Mouse (Mus musculus): ENCODE data around the gene Akap7.
"Not testable (repeated sequence)": the region's sequence is repeated elsewhere in the genome, so short reads cannot be mapped to it uniquely, and the experiment has no call there.

Akap7 gene

GRCm38 (mm10) chr10:25198048-25198447 lies 109.6 kb downstream of the Akap7 start:
- intact Hi-C loops (cut with DNase I) = no loop called here

GRCm38 (mm10) chr10:25192180-25193073 lies 115.2 kb downstream of the Akap7 start:
- intact Hi-C loops (cut with DNase I) = no loop called here

DNA sequence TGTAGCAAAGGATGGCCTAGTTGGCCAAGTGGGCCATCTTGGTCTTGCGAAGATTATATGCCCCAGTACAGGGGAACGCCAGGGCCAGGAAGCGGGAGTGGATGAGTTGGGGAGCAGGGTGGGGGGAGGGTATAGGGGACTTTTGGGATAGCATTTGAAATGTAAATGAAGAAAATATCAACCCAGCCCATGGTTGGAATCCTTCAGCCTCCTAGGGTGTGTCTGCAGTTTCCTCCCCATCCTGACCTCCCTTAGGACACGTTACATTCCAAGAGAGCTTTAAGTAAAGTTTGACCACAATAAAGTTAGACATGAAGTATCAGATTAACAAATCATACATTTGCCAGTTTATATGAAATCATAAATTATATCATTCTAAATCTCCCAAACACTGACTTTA lies 116.5 kb downstream of the Akap7 start:
- intact Hi-C loops (cut with DNase I) = no loop called here

DNA sequence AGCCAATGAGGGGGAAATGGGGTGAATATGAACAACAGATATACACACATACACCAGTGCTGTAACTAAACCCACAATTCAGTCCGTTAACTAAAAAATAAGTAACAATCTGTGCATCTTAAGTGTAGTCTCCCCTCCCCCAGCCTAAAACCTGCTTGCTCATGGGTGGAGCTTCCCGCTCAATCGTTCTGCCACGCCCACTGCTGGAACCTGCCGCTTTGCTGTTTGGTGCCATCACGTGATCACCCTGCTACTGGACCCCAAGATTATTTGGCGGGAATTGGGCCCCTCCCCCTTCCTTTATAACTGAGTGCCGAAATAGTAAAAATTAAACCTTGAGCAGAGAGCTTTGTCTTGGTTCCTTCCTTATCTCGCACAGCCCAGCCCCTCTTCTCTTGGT lies 121.4 kb downstream of the Akap7 start:
- intact Hi-C loops (cut with DNase I) = not testable (repeated sequence)

- intact Hi-C loops (cut with DNase I) = no loop called here
These were observed 122.0 kb downstream of the Akap7 start for GRCm38 (mm10) chr10:25185691-25186090.

GRCm38 (mm10) chr10:25184819-25185603 lies 122.7 kb downstream of the Akap7 start:
- intact Hi-C loops (cut with DNase I) = no loop called here

DNA sequence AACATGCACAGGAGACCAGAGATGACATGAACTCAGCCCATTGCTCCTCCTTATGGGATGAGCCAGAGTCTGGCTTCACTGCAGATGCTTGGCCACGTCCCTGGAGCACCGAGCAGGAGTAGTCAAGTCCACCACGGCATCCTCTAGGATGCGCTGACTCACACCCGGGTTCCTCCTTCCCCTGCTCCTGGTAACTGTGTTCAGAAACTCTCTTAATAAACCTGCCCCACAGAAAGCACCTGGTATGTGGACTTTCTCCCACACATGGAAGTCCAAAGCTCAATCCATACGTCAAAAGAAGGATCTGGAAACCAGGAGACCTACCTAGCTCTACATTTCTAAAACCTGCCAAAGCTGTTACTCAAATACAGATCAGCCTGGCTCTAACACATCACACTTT lies 124.4 kb downstream of the Akap7 start:
- intact Hi-C loops (cut with DNase I) = no loop called here

DNA sequence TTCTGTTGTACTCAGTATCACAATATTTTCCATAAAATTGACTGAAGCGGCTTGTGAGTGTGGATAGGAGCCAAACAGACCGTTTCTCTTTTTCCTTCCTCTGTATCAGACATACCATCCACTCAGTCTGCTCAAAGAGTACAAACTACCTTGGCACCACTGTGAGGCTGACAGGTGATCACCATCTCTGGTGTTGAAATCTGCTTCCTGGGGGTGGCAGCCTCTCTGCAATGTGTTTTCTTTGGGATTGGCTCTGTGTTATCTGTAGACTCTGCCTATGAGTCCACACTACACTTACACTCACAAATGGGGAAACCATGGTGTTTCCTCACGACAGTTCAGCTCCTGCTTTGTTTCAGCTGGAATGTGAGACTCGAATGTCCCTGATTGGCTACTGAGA lies 128.6 kb downstream of the Akap7 start:
- intact Hi-C loops (cut with DNase I) = no loop called here

GRCm38 (mm10) chr10:25177270-25177669 lies 130.4 kb downstream of the Akap7 start:
- intact Hi-C loops (cut with DNase I) = no loop called here

GRCm38 (mm10) chr10:25174872-25175271 lies 132.8 kb downstream of the Akap7 start:
- intact Hi-C loops (cut with DNase I) = no loop called here

DNA sequence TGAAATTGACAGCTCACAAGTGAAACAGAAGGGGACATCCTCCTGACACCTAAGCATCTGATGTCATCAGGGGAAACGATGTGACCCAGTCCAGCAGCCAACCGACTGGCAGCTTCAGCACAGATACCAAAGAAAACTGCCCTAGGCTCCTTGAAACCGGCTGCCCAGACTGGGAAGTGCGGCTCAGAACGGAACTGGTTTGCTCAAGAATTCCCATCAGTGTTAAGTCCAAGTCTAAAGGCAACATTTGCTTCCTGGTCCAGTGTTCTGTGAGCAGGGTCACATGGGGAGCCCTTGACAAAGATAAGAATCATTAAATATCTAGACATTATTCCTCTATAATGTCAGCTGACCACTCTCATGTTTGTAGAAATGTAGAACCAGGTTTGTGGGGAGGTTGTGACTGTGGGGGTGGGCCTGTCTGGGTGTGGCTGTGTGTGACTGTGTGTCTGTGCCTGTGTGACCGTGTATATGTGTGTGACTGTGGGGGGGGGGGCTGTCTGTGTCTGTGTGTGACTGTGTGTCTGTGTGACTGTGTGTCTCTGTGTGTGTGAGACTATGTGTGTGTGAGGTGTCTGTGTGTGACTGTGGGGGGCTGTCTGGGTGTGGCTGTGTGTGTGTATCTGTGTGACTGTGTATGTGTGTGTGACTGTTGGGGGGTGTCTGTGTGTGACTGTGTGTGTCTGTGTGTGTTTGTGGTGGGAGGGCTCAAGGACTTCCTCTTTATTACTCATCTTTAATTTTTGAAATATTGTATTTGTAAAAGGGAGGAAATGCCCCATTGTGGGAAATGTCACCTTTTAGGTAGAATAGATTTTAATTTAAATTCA lies 140.1 kb downstream of the Akap7 start:
- intact Hi-C loops (cut with DNase I) = no loop called here

DNA sequence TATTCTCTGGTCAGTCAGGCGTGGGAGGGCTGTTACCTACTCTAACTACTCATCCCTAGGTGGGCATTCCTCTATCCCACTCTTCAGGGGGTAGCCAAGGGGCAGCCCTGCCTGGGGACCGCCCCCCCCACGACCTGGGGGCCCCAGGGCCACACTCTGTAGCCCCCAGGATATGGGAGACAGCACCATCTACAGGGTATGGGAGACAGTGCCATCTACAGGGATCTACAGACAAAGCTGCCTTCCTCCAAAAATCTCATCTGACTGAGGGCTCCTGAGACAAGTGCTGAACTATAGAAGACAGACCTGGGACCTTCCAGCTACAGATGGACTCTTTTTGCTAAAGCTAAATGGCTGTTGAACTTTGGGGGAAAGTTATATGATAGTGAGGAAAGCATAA lies 144.2 kb downstream of the Akap7 start:
- intact Hi-C loops (cut with DNase I) = loop anchor here (5.0 kb wide), 1 partner anchor 201 kb away; no protein-coding TSS in a partner anchor

DNA sequence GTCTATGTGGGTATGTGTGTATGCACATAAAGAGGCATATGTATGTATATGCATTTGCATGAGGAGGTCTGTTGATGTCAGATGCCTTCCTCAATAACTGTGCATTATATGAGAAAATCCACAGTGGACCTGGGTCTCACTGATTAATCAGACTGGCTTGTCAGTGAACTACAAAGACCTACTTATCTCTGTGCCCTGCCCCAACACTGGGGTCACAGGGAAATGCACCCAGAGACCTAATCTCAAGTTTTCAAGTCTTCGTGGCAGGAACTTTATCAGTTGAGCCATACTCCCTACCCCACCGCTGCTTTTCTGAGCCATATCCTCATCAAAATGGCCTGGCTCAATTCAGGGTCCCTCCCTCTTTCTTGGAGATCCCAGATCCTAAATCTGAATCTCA lies 146.0 kb downstream of the Akap7 start:
- intact Hi-C loops (cut with DNase I) = loop anchor here (5.0 kb wide), 1 partner anchor 199 kb away; no protein-coding TSS in a partner anchor

DNA sequence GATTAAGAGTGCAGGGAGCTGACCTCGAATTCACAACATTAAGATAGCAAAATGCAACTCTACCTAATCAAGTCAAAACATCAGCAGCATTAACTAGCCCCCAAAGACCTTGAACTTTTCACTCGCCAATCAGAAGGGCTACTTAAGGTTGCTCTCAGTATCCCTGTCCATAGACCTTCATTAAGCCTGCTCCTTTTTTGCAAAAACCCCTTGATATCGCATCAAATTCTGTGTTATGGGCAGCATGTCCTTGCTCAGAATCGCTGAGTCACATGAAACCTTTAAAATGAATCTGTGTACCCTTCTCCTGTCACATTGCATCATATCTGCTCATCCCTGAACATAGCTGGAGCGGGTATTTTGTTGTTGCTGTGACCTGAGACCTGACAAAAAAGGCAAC lies 149.0 kb downstream of the Akap7 start:
- intact Hi-C loops (cut with DNase I) = no loop called here

GRCm38 (mm10) chr10:25157339-25157738 lies 150.3 kb downstream of the Akap7 start:
- intact Hi-C loops (cut with DNase I) = no loop called here

- intact Hi-C loops (cut with DNase I) = no loop called here
These were observed 153.4 kb downstream of the Akap7 start for GRCm38 (mm10) chr10:25154225-25154624.

DNA sequence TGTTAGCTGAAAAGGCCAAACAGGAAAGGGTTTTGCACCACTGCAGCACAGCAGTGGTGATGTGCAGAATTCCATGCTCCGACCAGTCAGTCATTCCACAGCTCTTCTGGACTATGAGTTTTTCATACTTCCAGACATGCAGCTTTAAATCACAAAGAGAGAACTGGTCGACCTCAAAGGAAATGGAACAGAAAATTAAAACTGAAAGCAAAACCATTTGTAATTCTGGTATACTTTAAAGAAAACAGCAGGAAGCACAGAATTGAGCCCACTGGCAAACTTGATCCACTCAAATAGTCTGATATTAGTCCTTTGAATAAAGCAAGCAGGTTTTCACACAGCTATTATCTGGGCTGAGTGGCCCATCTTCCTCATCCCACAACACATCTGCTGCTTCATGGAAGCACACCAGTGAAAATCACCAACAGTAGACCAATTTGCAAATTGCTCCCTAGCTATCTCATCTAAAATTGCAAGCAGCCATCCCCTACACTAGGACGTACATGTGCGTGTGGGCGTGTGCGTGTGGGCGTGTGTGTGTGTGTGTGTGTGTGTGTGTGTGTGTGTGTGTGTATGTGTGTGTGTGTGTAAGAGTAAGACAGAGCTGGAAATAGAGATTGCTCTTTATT lies 156.4 kb downstream of the Akap7 start:
- intact Hi-C loops (cut with DNase I) = no loop called here

DNA sequence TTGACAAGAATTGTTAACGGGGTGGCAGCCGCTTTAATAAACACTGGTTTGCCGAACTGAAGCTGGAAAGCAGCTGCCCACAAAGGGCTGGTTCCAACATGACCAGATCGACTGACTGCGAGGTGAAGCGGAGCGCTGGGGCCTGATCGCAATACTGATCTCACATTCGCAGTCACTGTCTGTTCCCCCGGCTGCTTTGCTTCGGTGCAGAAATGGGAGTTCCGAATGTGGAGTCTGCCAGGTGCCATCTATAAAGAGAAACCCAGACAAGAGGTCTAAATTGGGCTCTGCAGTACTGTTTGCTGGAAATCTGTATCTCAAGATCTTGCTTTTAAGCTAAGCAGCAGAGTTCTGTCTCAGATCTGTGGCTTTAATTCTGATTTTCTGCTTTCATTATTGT lies 161.8 kb downstream of the Akap7 start:
- intact Hi-C loops (cut with DNase I) = no loop called here

- intact Hi-C loops (cut with DNase I) = no loop called here
These were observed 162.6 kb downstream of the Akap7 start for GRCm38 (mm10) chr10:25144787-25145761.

DNA sequence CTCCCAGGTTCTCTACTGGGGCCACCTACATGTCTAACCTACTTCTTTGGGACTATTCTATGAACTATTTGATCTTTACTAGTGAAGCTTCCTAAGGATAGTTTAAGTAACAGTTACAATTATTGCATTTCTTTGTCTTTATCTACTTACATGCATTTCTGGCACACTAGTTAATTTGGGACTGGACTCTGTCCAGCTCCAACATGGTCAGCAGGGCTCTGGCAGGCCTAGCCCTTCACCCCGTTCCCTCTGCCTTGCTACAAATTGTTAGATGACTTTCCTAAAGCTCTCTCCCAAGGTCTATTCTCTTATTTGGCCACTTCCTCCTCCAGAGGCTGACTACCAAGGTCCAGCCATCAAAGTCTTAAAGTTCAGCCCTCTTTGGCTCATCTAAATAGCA lies 165.9 kb downstream of the Akap7 start:
- intact Hi-C loops (cut with DNase I) = no loop called here
